Mouse (Mus musculus) lung, adult 2 months (tissue): Measurements from ENCODE around the gene Prelid3b. TPM values are rescaled to one million over a fixed set of nuclear protein-coding genes. Genes with fewer than 3 reads are reported as not detected.

Experiments
- DNase-seq: peaks from one replicate; pipeline ENCODE4 v3.0.0; 2022
- H3K4me1 ChIP-seq: fragments of 200-500 bp; 2 replicates; pipeline ENCODE4 v1.6.1; 2011; ENCODE audit warnings: low read length; ENCODE audit not compliant: control insufficient read depth, insufficient read depth
- H3K4me3 ChIP-seq: fragments of 200-500 bp; replicated peaks from 2 replicates; pipeline ENCODE3; 2011; ENCODE audit warnings: low read depth, mild to moderate bottlenecking, control low read depth, low read length; ENCODE audit errors: extremely low read depth
- CTCF ChIP-seq: fragments of 200-500 bp; IDR thresholded peaks from 2 replicates; pipeline ENCODE4 v1.5.1; 2011; ENCODE audit warnings: mild to moderate bottlenecking, low read length, control low read depth; ENCODE audit not compliant: insufficient read depth
- POLR2A ChIP-seq: fragments of 200-500 bp; IDR thresholded peaks from 2 replicates; pipeline ENCODE4 v1.6.1; 2011; ENCODE audit warnings: low read depth, mild to moderate bottlenecking, control low read depth, low read length, borderline replicate concordance; ENCODE audit errors: extremely low read depth
- WGBS: fragments of 180-500 bp; shearing (Covaris S2); methylation state at CpG from one replicate; pipeline ENCODE4 v1.1.7; 2018; 5-methylcytosine and 5-hydroxymethylcytosine counted together
- polyA plus RNA-seq: library from polyadenylated mRNA; depleted of rRNA; stranded (reverse); fragments of >200 nt; gene quantifications from 2 replicates; pipeline ENCODE4 v1.2.3, GENCODE M21; 2012

Gene Prelid3b
- polyA plus RNA-seq, 1 experiment: 29.7 TPM

DNA sequence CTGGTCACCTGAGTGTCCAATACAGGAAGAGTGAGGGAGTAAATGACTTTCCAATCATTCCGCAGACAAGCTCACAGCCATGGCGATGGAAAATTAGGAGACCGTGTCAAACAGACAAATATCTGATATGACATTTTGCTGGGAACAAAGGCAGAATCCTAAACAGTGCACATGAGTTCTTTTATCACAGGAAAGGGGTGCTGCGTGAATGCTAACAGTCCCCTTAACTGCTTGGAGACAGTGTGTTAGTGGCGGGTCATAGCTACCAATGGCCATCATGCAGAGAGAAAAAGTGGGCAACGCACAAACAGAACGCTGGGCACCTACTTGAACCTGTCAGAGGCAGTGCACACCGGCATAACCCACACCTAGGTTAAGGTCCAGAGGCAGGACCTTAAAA lies 28.6 kb upstream of the Prelid3b start:
- no peak for TF ChIP-seq CTCF
- TF ChIP-seq POLR2A: no peak
- DNase-seq: no peak
- 91% methylated on average over 8 of the region's 8 CpGs for WGBS
- no peaks in the 10 kb centered on the region for H3K4me1 ChIP-seq
- H3K4me3 ChIP-seq: no peak overlapping the region

DNA sequence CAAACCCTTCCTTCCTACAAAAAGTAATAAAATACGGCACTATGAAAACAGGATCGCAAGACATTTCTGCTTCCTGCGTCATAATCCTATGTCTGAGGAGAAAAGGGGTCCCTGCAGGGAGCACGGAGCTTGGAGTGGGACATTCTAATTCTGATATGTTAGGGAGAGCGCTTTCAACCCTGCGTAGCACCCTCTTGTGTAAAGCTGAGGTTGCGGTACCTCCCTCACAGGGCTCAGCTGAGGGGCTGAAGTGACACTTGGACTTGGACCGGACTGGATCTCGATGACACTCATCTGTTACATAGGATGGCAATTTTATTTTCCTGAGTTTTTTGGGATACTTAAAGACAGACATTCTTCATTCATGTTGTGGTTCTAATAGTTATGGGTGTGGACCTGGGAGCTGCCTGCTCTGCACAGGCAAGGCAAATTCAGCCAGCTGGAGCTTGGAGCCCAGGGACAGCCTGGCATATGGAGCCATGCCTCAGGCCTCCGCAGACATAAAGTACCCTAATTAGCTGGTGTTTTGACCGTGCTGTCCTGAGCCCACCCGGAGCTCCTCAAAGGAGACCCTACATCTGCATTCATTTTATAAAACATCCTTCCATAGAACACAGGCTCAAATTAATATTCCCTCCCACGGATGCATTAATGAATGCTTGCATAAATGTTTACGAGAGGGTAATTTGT lies 28.1 kb upstream of the Prelid3b start:
- 86% methylated on average over 14 of the region's 14 CpGs for WGBS
- no peak overlapping the region for H3K4me3 ChIP-seq
- no peak for DNase-seq
- no peaks in the 10 kb centered on the region for H3K4me1 ChIP-seq
- no peak for TF ChIP-seq CTCF
- TF ChIP-seq POLR2A: no peak

DNA sequence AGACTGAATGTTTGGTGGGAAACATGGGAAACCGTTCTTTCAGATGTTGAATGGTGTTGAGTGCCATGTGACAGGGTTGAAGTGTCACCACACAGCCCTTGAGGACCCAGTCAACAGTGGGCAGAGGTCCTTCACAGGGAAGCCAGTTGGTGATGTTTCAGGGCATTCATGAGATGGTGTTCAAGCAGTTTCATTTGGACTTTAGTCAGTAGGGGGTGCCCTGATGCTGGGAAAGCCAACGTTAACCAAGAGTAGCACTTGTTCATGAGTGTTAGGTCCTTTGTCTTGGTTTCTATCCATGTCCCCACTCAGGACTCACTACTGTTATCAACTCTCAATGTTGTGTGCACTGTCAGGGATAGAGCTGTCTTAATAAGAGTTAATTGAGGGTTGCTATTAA lies 20.0 kb upstream of the Prelid3b start:
- WGBS: 47% methylated on average over 2 of the region's 2 CpGs
- no peak for TF ChIP-seq POLR2A
- TF ChIP-seq CTCF: peak; percentile 32; the same call in 1 of the 2 replicates
- no peak for DNase-seq
- Histone ChIP-seq H3K4me1 (no peaks in the 10 kb centered on the region), H3K4me3 (no peak overlapping the region)

DNA sequence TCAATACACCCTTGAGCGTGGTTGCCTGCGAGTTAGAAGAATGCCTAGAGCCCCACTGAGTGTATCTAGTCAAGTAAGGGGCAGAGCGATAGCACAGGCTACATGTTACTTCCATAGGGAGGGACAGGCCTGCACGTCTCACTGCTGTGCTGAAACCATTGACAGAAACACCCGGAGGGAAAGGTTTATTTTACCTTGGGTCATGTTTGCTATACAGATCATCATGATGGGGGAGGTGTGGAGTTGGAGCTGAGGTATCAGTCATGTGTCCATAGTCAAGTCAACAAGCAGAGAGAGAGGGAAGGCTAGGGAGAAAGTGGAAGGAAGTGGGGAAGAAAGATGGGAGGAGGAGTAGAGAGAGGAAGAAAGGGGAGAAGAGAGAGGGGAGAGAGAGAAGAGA lies 14.1 kb upstream of the Prelid3b start:
- Histone ChIP-seq H3K4me3 (no peak overlapping the region), H3K4me1 (no peaks in the 10 kb centered on the region)
- 70% methylated on average over 5 of the region's 5 CpGs for WGBS
- TF ChIP-seq POLR2A (no peak), CTCF (no peak)
- DNase-seq: no peak

DNA sequence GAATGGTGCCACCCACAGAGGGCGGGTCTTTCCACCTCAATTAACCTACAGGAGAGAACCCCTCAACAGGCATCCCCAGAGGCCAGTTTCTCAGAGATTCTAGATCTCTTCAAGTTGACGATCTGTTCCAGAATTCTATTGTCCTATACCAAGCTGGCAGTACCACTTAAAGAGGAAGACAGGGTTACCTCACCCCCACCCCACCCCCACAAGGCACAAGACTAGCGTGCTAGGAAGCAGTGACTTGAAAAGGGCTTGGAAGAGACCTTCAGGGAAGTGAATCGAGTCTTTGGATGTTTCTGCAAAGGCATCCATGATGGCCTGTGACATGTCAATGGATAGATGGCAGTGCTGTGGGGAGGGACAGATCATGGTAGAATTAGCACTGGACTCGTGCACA lies 5.9 kb upstream of the Prelid3b start:
- no peak for DNase-seq
- 64% methylated on average over 5 of the region's 5 CpGs for WGBS
- Histone ChIP-seq H3K4me3 (no peak overlapping the region), H3K4me1 (no peaks in the 10 kb centered on the region)
- TF ChIP-seq CTCF (no peak), POLR2A (no peak)

DNA sequence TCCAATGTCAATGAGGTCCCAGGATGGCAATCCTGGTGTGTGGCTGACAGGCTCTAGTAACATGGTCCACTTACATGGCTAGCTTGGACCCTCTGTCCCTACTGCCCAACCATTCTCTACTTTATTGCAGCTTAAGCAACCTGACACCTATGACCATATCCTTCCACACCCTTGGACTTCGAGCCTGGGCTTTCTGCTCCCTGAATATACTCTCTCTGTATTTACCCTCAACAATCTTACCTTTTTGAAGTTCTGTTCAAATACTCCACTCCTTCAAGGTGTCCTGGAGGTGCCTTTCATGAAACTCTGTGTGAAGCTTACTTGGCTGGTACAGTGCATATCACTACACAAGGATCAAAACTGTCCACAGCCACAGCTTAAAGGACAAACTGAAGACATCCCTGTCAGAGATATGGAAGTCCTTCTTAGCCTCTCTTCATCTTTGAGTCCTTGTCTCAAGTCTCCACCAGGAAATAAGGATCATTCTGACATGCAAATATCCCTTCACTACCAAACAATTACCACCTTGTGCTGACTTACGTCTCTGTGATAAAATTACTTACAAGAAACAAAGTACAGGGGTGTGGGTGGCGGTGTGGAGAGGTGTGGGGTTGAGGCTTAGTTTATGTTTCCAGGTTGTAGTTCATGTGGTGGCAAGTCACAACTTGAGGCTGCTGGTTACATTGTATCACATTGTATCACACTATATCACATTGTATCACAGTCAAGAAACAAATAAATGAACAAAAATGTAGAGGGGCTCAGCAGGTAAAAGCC lies 4.8 kb upstream of the Prelid3b start:
- no peak for TF ChIP-seq POLR2A
- Histone ChIP-seq H3K4me1 (no peaks in the 10 kb centered on the region), H3K4me3 (no peak overlapping the region)
- 59% methylated on average over 3 of the region's 3 CpGs for WGBS
- DNase-seq: no peak

DNA sequence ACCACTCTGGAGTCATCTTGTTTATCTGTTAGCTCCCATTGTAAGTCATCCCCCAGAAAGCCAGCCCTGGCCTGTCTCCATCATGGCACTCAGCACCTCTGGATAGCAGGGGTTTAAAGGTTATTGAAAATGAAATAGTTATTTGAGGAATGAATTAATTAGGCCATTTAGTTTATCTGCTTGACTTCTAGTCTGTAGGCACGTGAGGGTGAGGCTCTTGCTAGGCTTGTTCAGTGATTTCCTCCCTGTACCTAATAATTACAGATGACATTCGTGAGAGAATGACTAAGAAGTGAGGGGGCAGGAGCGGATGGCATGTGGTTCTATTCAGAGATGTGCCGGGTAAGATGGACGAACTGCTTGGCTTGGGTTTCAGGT lies 658 bp upstream of the Prelid3b start:
- DNase-seq: no peak

DNA sequence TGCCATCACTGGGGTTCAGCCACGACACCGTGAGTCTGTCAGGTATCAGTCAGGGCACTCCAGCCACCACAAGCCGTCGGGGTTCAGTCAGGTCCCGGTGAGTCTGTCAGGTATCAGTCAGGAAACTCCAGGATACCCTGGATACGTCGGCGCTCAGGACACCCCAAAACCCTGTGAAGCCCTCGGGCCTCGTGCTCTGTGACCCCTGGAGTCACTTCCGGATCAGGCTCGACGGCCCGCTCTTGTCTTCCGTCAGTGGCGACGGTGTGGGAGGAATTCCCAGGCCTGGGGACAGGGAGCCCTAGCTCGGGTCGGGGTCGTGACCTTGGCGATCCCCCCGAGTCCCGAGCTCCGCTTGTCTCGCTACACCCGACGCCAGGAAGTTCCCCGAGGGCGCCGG lies 474 bp downstream of the Prelid3b start:
- WGBS: 7% methylated on average over 30 of the region's 30 CpGs
- no peak for TF ChIP-seq CTCF
- TF ChIP-seq POLR2A: no peak
- Histone ChIP-seq H3K4me1 (peaks cover 10% of the 10 kb centered on the region), H3K4me3 (peak overlapping the region; percentile 85)
- DNase-seq: no peak

More for the DNA sequence above, 658 bp upstream of the Prelid3b start:
- TF ChIP-seq POLR2A (no peak), CTCF (no peak)
- 70% methylated on average over 5 of the region's 5 CpGs for whole genome bisulfite sequencing
- H3K4me3 ChIP-seq: no peak overlapping the region
- H3K4me1 ChIP-seq: peaks cover 10% of the 10 kb centered on the region

DNA sequence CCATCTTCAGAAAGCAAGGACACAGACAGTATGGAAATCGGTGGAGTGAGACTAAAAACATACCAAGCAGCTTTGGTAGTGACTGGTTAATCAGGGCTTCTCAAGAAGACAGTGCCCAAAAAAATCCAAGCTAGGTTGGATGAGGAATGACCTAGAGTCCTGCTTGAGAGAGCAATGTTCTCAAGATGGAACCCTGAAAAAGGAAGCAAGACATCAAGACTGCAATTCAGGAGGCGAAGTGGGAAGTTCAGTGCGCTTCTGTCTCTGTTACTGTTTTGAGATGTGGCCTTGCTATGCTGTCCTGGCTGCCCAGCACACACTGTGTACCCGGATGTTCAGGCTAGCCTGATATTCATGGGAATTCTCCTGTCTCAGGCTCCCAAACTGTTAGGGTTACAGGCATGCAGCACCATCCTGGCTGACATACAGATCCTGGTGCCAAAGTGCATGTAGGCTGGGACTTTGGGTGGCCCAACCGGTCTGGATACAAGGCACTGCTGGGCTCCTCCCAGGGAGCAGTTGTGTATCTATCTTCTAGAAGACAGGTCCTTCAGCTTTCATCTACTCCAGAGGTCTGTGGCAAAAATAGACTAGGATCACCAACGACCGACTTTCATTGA lies 2.0 kb downstream of the Prelid3b start:
- WGBS: 84% methylated on average over 7 of the region's 7 CpGs
- Histone ChIP-seq H3K4me1 (peaks cover 10% of the 10 kb centered on the region), H3K4me3 (no peak overlapping the region)
- TF ChIP-seq POLR2A (no peak), CTCF (no peak)
- no peak for DNase-seq
